Mouse (Mus musculus): ENCODE measurements around the gene Ap5m1.

Ap5m1 gene

DNA sequence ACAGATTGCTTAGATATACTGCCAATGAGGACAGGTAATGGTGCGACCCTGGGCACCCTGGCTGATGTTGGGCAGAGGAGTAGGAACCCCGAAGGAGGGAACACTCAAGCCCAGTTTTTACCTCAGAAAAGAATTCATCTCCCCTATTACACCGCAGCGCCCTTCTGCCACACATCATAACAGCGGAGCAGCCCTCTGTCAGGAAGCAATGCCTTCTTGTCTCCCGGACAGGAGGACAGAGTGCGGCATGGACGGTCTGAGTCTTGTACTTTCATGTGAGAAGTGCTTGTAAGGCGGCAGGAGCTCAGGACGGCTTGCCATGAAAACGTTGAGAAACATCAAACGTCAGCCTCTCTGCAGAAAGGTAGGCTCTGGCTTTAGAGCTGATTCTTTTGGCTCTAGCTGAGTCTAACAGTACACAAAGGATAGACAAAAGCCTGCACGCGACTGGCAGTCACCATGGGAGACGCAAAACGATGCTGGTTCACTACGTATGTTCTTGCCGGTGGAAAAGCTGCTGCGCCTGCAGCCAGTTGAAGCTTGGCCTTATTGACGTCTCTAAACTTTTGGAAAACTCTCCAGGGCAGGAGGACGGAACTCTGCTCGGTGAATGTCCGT, 61.4 kb downstream of the Ap5m1 start:
- DNase-seq (ENCODE audit: low spot score in 2 of 2), result no peak

DNA sequence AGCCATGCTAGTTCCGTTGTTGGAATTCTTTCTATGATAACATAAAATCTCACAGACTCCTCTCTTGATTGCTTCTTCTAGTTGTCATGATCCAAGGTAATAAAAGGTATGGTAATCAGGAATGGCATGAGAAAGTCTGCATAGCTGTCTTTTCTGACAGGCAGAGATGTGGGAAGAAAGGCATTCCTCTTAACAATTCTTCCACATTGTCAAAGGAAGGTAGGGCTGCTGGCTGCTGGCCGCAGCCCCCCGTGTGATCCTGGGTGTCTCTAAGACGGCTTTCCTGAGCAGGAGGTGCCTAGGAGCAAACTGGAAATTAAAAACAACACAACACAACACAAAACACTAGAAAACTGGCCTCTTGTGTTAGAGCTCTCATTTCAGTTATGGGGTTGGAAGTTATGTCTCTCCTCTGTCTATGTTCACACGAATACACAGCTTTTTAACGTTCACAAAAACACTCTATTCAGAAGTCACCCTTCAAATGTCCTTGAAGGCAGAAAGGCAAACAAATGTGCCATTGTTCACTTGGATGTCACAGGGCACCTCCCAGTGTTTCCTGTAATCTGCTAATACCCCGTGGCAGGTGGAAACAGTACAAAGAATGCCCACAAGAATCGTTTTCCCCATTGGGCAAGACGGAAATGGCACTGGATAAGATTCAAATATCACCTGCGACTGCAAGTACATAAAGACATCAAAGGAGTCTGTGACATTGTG, 62.8 kb downstream of the Ap5m1 start:
- no peak for DNase-seq (ENCODE audit: low spot score in 2 of 2)

DNA sequence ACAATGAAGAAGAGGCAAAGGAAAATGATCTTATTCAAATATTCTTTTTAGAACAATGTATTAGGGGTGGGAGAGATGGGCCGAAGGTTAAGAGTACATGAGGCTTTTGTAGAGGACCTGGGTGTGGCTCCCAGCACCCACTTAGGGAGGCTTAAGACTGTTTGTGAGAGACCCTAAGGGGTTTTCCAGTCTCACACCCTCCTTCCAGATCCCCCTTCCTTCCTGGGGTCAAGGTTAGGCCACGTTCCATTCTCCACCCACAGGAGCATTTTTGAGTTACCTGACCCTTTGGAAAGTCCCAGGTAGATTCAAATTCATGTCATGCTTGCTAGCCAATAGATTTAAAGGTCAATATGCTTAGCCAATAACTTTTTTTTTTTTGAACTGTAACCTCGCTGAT, 66.5 kb downstream of the Ap5m1 start:
- no peak for DNase-seq (ENCODE audit: low spot score in 2 of 2)

DNA sequence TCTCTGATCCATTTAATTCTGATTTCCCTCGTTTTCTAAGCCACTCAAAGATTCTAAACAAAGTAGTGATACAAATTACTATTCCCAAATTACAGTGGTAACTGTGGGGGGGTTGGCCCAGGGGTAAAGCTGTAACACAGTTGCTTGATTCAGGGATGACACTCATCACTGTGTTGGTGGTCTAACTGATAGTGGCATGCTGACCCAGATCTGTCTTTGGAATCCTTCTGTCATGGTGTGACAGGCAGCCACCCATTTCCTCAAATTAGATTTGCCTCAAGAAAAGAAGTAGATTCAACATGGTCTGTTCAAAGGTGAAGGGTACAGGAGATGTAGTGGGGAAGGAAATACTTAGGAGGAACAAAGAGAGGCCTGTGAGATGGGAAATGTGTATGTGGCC, 72.3 kb downstream of the Ap5m1 start:
- DNase-seq (ENCODE audit: low spot score in 2 of 2), result no peak

DNA sequence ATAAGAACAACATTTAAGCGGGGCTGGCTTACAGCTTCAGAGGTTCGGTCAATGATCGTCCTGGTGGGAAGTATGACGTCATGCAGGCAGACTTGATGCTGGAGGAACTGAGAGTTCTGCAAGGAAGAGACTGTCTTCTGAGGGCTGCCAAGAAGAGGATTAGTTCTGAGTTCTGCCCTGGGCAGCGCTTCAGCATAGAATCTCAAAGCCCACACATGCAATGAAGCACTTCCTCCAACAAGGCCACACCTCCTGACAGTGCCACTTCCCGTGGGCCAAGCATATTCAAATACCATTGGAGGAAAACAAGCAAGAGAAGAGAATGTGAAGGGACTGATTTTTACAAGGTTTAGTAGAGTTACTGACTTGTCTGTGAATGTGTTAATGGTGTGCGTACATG, 74.9 kb downstream of the Ap5m1 start:
- DNase-seq (ENCODE audit: low spot score in 2 of 2), result no peak

Measured in heart, adult 9 months (tissue).